Mouse (Mus musculus): ENCODE measurements around the gene Kcnk10. TPM values are rescaled to one million over a fixed set of nuclear protein-coding genes. Genes with fewer than 3 reads are reported as not detected.

Gene Kcnk10
- polyA plus RNA-seq, 1 experiment from 2014 or later, result 0.74 TPM

DNA sequence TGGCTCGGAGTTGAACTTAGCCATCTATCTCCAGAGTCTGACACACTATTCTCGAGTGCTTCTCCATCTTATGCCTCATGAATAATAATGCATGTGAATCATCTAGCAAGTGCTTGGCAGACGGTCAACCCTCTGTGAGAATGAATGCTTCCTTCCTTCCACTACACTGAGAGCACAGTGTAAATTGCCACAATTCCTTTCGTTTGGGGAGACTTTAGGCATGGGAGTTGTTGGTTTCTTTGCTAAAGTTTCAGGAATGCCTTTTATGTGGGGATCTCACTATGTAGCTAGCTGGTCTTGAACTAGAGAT lies 32.9 kb downstream of the Kcnk10 start:
- Histone ChIP-seq H3K4me1 (replicated peaks; ENCODE audit: control insufficient read depth, insufficient read depth, low read length) (no peaks in the 10 kb centered on the region), H3K4me2 (replicated peaks; ENCODE audit: low read depth) (no peak overlapping the region), H3K9ac (ENCODE audit: low read depth, low read length) (no peak overlapping the region), H3K27ac (ENCODE audit: low read depth, low read length) (no peak overlapping the region), H3K4me3 (ENCODE audit: low read depth, low read length) (no peak overlapping the region), H3K27me3 (replicated peaks; ENCODE audit: control insufficient read depth, insufficient read depth, low read length) (no peaks in the 10 kb centered on the region), H3K9me3 (ENCODE audit: control insufficient read depth) (no peaks in the 10 kb centered on the region), H3K36me3 (ENCODE audit: control insufficient read depth, insufficient read depth) (no peaks in the 10 kb centered on the region)
- no peak for ATAC-seq
- no peak for TF ChIP-seq CTCF (IDR thresholded peaks at IDR 0.05; ENCODE audit: low read depth)
- WGBS, result 82% methylated on average over 4 of the region's 4 CpGs

DNA sequence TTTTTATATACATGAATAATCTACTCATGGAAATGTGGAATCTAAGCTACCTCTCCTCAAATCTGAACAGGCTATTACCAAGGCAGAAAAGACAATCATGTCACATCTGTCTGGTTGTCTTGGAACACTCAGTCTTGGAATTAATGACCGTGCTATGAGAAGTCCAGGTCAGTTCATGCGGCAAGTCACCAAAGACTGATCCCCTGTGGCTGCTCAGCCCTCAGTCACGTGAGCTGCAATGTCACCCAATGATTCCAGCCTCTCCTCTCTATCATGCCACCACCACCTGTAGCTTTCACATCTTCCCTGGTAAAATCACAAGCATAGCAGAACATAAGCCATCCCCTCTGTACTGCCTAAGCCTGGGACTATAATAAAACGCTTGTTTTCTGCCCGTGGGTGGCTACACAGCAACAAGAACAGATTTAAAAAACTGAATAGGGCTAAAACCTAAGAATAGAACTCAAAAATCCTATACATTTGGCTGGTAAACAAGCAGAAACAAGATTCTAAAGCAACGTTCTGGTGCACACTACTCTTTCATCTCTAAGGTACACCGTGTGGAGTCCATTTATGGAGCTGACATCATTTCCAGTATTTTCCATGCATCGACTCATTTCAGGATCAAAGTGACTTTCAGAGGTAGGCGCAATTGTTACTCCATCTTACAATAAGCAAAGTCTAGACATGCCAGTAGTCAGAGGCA lies 33.4 kb downstream of the Kcnk10 start:
- Histone ChIP-seq H3K27ac (ENCODE audit: low read depth, low read length) (no peak overlapping the region), H3K4me2 (replicated peaks; ENCODE audit: low read depth) (no peak overlapping the region), H3K4me1 (replicated peaks; ENCODE audit: control insufficient read depth, insufficient read depth, low read length) (no peaks in the 10 kb centered on the region), H3K9ac (ENCODE audit: low read depth, low read length) (no peak overlapping the region), H3K36me3 (ENCODE audit: control insufficient read depth, insufficient read depth) (no peaks in the 10 kb centered on the region), H3K9me3 (ENCODE audit: control insufficient read depth) (no peaks in the 10 kb centered on the region), H3K27me3 (replicated peaks; ENCODE audit: control insufficient read depth, insufficient read depth, low read length) (no peaks in the 10 kb centered on the region), H3K4me3 (ENCODE audit: low read depth, low read length) (no peak overlapping the region)
- ATAC-seq, result no peak
- 86% methylated on average over 9 of the region's 9 CpGs for WGBS
- TF ChIP-seq CTCF (IDR thresholded peaks at IDR 0.05; ENCODE audit: low read depth), result no peak

DNA sequence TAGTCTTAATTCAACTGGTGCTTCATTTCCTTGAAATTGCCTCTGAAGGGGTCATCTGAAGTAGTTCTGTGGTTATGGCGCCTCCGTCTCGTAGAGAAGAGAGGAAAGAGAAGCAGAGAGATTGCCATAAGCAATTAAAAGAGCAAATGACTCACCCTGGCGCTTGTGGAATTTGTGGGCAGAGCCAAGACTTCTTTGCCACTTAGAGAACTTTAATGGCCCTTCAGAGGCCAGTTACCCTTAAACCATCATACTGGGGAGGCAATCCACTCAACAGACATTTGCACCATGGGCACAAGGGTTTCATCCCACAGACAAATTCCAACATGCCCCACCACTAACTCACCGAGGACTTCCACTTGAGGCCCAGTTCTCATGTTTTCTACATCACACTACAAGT lies 41.4 kb downstream of the Kcnk10 start:
- Histone ChIP-seq H3K4me3 (ENCODE audit: low read depth, low read length) (no peak overlapping the region), H3K27me3 (replicated peaks; ENCODE audit: control insufficient read depth, insufficient read depth, low read length) (no peaks in the 10 kb centered on the region), H3K4me2 (replicated peaks; ENCODE audit: low read depth) (no peak overlapping the region), H3K27ac (ENCODE audit: low read depth, low read length) (no peak overlapping the region), H3K9ac (ENCODE audit: low read depth, low read length) (no peak overlapping the region), H3K9me3 (ENCODE audit: control insufficient read depth) (no peaks in the 10 kb centered on the region), H3K4me1 (replicated peaks; ENCODE audit: control insufficient read depth, insufficient read depth, low read length) (no peaks in the 10 kb centered on the region), H3K36me3 (ENCODE audit: control insufficient read depth, insufficient read depth) (no peaks in the 10 kb centered on the region)
- 80% methylated on average over 5 of the region's 5 CpGs for WGBS
- no peak for ATAC-seq
- no peak for TF ChIP-seq CTCF (IDR thresholded peaks at IDR 0.05; ENCODE audit: low read depth)

- no peak for TF ChIP-seq CTCF (IDR thresholded peaks at IDR 0.05; ENCODE audit: low read depth)
- H3K27me3 ChIP-seq (replicated peaks; ENCODE audit: control insufficient read depth, insufficient read depth, low read length), result no peaks in the 10 kb centered on the region
- H3K9ac ChIP-seq (ENCODE audit: low read depth, low read length), result no peak overlapping the region
- no peak overlapping the region for H3K4me2 ChIP-seq (replicated peaks; ENCODE audit: low read depth)
- H3K4me3 ChIP-seq (ENCODE audit: low read depth, low read length), result no peak overlapping the region
- ATAC-seq, result no peak
- no peaks in the 10 kb centered on the region for H3K36me3 ChIP-seq (ENCODE audit: control insufficient read depth, insufficient read depth)
- no peaks in the 10 kb centered on the region for H3K4me1 ChIP-seq (replicated peaks; ENCODE audit: control insufficient read depth, insufficient read depth, low read length)
- WGBS, result 68% methylated on average over 6 of the region's 6 CpGs
- H3K9me3 ChIP-seq (ENCODE audit: control insufficient read depth), result no peaks in the 10 kb centered on the region
- H3K27ac ChIP-seq (ENCODE audit: low read depth, low read length), result no peak overlapping the region
Measured at GRCm38 (mm10) chr12:98536036-98536435, 42.1 kb downstream of the Kcnk10 start.

GRCm38 (mm10) chr12:98535494-98535901 lies 42.6 kb downstream of the Kcnk10 start:
- Histone ChIP-seq H3K27me3 (replicated peaks; ENCODE audit: control insufficient read depth, insufficient read depth, low read length) (no peaks in the 10 kb centered on the region), H3K9ac (ENCODE audit: low read depth, low read length) (no peak overlapping the region), H3K36me3 (ENCODE audit: control insufficient read depth, insufficient read depth) (no peaks in the 10 kb centered on the region), H3K27ac (ENCODE audit: low read depth, low read length) (no peak overlapping the region), H3K4me2 (replicated peaks; ENCODE audit: low read depth) (no peak overlapping the region), H3K9me3 (ENCODE audit: control insufficient read depth) (no peaks in the 10 kb centered on the region), H3K4me1 (replicated peaks; ENCODE audit: control insufficient read depth, insufficient read depth, low read length) (no peaks in the 10 kb centered on the region), H3K4me3 (ENCODE audit: low read depth, low read length) (no peak overlapping the region)
- ATAC-seq, result no peak
- 86% methylated on average over 9 of the region's 9 CpGs for WGBS
- no peak for TF ChIP-seq CTCF (IDR thresholded peaks at IDR 0.05; ENCODE audit: low read depth)

DNA sequence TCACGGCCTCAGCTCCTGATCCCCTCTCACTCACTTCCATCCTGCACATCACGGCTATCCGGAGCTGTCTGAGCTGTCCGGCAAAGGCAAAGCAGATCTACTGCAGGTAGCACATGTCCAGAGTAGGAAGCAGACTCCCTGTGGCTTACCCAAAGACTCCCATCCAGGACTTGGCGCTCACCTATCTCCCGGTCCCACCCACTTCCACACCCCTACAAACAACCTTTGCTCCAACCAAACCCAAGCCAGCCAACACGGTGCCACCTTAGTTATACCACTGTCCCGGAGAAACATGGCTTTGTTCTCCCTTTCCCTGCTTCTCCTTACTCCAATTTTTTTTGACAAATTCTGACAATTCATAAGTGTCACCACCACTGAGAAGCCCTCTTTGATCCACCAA lies 49.5 kb downstream of the Kcnk10 start:
- ATAC-seq, result no peak
- no peaks in the 10 kb centered on the region for H3K36me3 ChIP-seq (ENCODE audit: control insufficient read depth, insufficient read depth)
- no peaks in the 10 kb centered on the region for H3K4me1 ChIP-seq (replicated peaks; ENCODE audit: control insufficient read depth, insufficient read depth, low read length)
- TF ChIP-seq CTCF (IDR thresholded peaks at IDR 0.05; ENCODE audit: low read depth), result no peak
- no peaks in the 10 kb centered on the region for H3K27me3 ChIP-seq (replicated peaks; ENCODE audit: control insufficient read depth, insufficient read depth, low read length)
- WGBS, result 70% methylated on average over 8 of the region's 8 CpGs
- no peak overlapping the region for H3K4me2 ChIP-seq (replicated peaks; ENCODE audit: low read depth)
- H3K27ac ChIP-seq (ENCODE audit: low read depth, low read length), result no peak overlapping the region
- no peaks in the 10 kb centered on the region for H3K9me3 ChIP-seq (ENCODE audit: control insufficient read depth)
- no peak overlapping the region for H3K9ac ChIP-seq (ENCODE audit: low read depth, low read length)
- H3K4me3 ChIP-seq (ENCODE audit: low read depth, low read length), result no peak overlapping the region

- no peaks in the 10 kb centered on the region for H3K9me3 ChIP-seq (ENCODE audit: control insufficient read depth)
- TF ChIP-seq CTCF (IDR thresholded peaks at IDR 0.05; ENCODE audit: low read depth), result no peak
- H3K36me3 ChIP-seq (ENCODE audit: control insufficient read depth, insufficient read depth), result no peaks in the 10 kb centered on the region
- no peak overlapping the region for H3K27ac ChIP-seq (ENCODE audit: low read depth, low read length)
- WGBS, result 88% methylated on average over 8 of the region's 8 CpGs
- H3K4me3 ChIP-seq (ENCODE audit: low read depth, low read length), result no peak overlapping the region
- H3K4me1 ChIP-seq (replicated peaks; ENCODE audit: control insufficient read depth, insufficient read depth, low read length), result no peaks in the 10 kb centered on the region
- no peak for ATAC-seq
- H3K4me2 ChIP-seq (replicated peaks; ENCODE audit: low read depth), result no peak overlapping the region
- H3K9ac ChIP-seq (ENCODE audit: low read depth, low read length), result no peak overlapping the region
- H3K27me3 ChIP-seq (replicated peaks; ENCODE audit: control insufficient read depth, insufficient read depth, low read length), result no peaks in the 10 kb centered on the region
Measured at GRCm38 (mm10) chr12:98525361-98525760, 52.7 kb downstream of the Kcnk10 start.
